ENCODE assay signal across 15 mouse cellular contexts in the genomic region with DNA sequence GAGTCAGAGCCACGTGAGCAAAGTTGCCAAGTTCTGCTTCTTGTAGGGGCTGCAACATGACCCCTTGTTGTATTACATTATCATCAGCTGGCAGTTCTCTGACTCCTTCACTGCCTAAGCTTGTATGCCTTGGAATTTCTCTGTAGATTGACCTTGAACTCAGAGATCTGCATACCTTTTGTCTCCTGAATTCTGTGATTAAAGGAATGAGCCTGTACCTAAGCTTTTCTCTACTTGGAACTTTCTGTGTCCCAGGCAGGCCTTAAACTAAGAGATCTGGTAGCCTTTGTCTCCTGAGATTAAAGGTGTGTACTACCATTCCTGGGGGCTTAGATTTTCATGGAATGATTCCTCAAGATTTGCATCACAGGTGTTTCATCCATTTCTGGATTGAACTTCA.
"Had no signal": no experiment of that assay in that cellular context is flagged by ENCODE, and none has a peak within 500 bp of the region (broad histone marks: within the 10 kb centered on the region; RNA-seq: fewer than 3 reads in every experiment).

No protein-coding gene starts in this region.

- DNase-seq: cerebellum, adult 9-11 months; cerebellum, postnatal 10 days; cerebellum, postnatal 14 days; cerebellum, postnatal 25 days; cerebellum, postnatal 36 days; embryo, embryonic 11 days; forebrain, postnatal 0 days; gastrocnemius, adult 2 months; gastrocnemius, postnatal 10 days; gastrocnemius, postnatal 14 days; gastrocnemius, postnatal 25 days; gastrocnemius, postnatal 36 days; heart, adult 11 months; heart, adult 18-20 months; heart, adult 2 months had no signal
